Mouse (Mus musculus) myocyte (in vitro differentiated cells): Measurements from ENCODE around the gene Ufd1. TPM values are rescaled to one million over a fixed set of nuclear protein-coding genes. Genes with fewer than 3 reads are reported as not detected.
A peak's percentile ranks its signal among the peaks of the same experiment; 100 is the strongest.
"Not testable (repeated sequence)": the region's sequence is repeated elsewhere in the genome, so short reads cannot be mapped to it uniquely, and the experiment has no call there.

Source experiments
- H3K27me3 ChIP-seq: one replicate; pipeline ENCODE4 v1.6.1; 2011; ENCODE audit not compliant: control insufficient read depth, insufficient read depth, insufficient read length
- H3K36me3 ChIP-seq: one replicate; pipeline ENCODE4 v1.6.1; 2011; ENCODE audit not compliant: control insufficient read depth, insufficient read depth
- H3K4me2 ChIP-seq: one replicate; pipeline ENCODE4 v1.6.1; 2011; ENCODE audit warnings: low read depth, control low read depth
- H3K4me3 ChIP-seq: one replicate; pipeline ENCODE4 v1.5.1; 2011; ENCODE audit warnings: mild to moderate bottlenecking, control low read depth, moderate library complexity
- H3K79me2 ChIP-seq: one replicate; pipeline ENCODE4 v1.6.1; 2011; ENCODE audit not compliant: control insufficient read depth, insufficient read depth
- H3ac ChIP-seq: one replicate; pipeline ENCODE4 v1.6.1; 2011; ENCODE audit not compliant: control insufficient read depth, insufficient read length
- CEBPB ChIP-seq: IDR thresholded peaks from 2 replicates; pipeline ENCODE4 v1.6.1; 2011; ENCODE audit warnings: mild to moderate bottlenecking, moderate library complexity; ENCODE audit not compliant: poor library complexity, insufficient read depth, severe bottlenecking
- E2F4 ChIP-seq: IDR thresholded peaks from one replicate; pipeline ENCODE4 v1.6.1; 2011; ENCODE audit warnings: mild to moderate bottlenecking, control low read depth, moderate library complexity; ENCODE audit not compliant: insufficient read depth
- MAX ChIP-seq: IDR thresholded peaks from one replicate; pipeline ENCODE4 v1.6.1; 2011; ENCODE audit warnings: low read depth, mild to moderate bottlenecking, control low read depth
- MYOD1 ChIP-seq, 3 experiments: IDR thresholded peaks; one replicate each; pipeline ENCODE4 v1.6.1; 2011; ENCODE audit warnings: control low read depth in 2 of 3, low read depth in 2 of 3, mild to moderate bottlenecking in 2 of 3, moderate library complexity in 1 of 3; ENCODE audit not compliant: insufficient read length in 2 of 3, control insufficient read depth in 1 of 3
- MYOG ChIP-seq, 3 experiments: IDR thresholded peaks; one replicate each; pipeline ENCODE4 v1.6.1; 2011; ENCODE audit warnings: control low read depth in 2 of 3, low read depth in 2 of 3, mild to moderate bottlenecking in 2 of 3; ENCODE audit not compliant: insufficient read length in 2 of 3, control insufficient read depth in 1 of 3, insufficient read depth in 1 of 3
- POLR2A ChIP-seq: IDR thresholded peaks from one replicate; pipeline ENCODE4 v1.6.1; 2011; ENCODE audit warnings: low read depth, mild to moderate bottlenecking, control low read depth, moderate library complexity; ENCODE audit not compliant: insufficient read length
- POLR2AphosphoS2 ChIP-seq: IDR thresholded peaks from one replicate; pipeline ENCODE4 v1.6.1; 2011; ENCODE audit warnings: low read depth, control low read depth; ENCODE audit not compliant: insufficient read length
- REST ChIP-seq: IDR thresholded peaks from one replicate; pipeline ENCODE4 v1.6.1; 2011; ENCODE audit warnings: mild to moderate bottlenecking, control low read depth, moderate library complexity; ENCODE audit not compliant: insufficient read depth, insufficient read length
- SRF ChIP-seq: IDR thresholded peaks from one replicate; pipeline ENCODE4 v1.6.1; 2011; ENCODE audit warnings: low read depth; ENCODE audit not compliant: control insufficient read depth, insufficient read length
- TCF12 ChIP-seq: IDR thresholded peaks from one replicate; pipeline ENCODE4 v1.6.1; 2011; ENCODE audit warnings: mild to moderate bottlenecking, control low read depth; ENCODE audit not compliant: poor library complexity, insufficient read depth, severe bottlenecking
- TCF3 ChIP-seq: IDR thresholded peaks from one replicate; pipeline ENCODE4 v1.6.1; 2011; ENCODE audit warnings: low read depth, control low read depth; ENCODE audit not compliant: insufficient read length
- USF1 ChIP-seq: IDR thresholded peaks from one replicate; pipeline ENCODE4 v1.6.1; 2011; ENCODE audit warnings: low read depth, mild to moderate bottlenecking, control low read depth, moderate library complexity
- polyA plus RNA-seq: library from polyadenylated mRNA; unstranded; fragments of >200 nt; fragmentation: generic; extraction: Trizol; gene quantifications from one replicate; pipeline ENCODE4 v1.2.1, GENCODE M21; 2012; ENCODE audit warnings: missing spikeins

Ufd1 gene
- polyA plus RNA-seq, 1 experiment, result 32.0 TPM

DNA sequence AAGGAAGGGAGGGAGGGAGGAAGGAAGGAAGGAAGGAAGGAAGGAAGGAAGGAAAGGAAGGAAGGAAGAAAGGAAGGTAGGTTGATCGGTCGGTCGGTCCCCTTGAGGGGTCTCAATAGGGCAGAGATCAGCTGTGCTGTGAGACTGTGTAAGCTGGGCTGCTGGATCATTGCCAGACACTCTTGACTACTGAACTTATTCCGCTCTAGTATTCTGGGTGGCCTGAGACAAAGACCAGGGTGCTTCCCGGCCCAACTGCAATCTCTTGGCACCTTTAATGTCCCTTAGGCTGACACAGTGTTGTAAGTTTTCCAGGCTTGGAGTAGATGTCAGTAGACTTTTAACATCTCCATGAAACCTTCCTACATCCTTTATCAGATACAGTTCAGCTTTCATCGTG is 17.5 kb downstream of the Ufd1 start:
- Histone ChIP-seq H3K36me3 (peaks cover 83% of the 10 kb centered on the region), H3K79me2 (no peaks in the 10 kb centered on the region), H3ac (no peak overlapping the region), H3K4me2 (no peak overlapping the region), H3K4me3 (no peak overlapping the region), H3K27me3 (no peaks in the 10 kb centered on the region)
- TF ChIP-seq POLR2AphosphoS2, result no peak
- no peak for TF ChIP-seq TCF12
- no peak for TF ChIP-seq MAX
- TF ChIP-seq REST, result no peak
- no peak for TF ChIP-seq TCF3
- no peak for TF ChIP-seq MYOD1 (IDR thresholded peaks at IDR 0.05; ENCODE audit: control insufficient read depth in 1 of 3, insufficient read length in 2 of 3, low read depth in 2 of 3)
- no peak for TF ChIP-seq SRF
- no peak for TF ChIP-seq E2F4
- no peak for TF ChIP-seq MYOG (IDR thresholded peaks at IDR 0.05; ENCODE audit: control insufficient read depth in 1 of 3, insufficient read depth in 1 of 3, insufficient read length in 2 of 3, low read depth in 2 of 3)

DNA sequence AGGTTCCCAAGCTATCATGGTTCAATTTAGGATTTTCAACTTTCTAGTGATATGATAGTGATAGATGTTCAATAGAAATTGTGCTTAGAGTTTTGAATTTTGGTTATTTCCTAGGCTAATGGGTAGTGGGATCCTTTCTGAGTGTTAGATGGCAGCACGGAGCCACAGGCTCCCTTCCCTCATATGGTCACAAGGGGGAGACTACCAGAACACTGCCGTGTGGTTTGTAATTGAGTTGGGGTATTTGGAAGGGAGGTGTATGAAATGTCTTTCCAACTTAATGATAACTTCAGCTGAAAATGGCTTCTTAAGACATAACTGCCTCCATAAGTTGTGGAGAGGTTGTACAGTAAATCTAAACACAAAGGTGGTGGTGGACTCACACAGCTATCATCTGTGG is 21.9 kb downstream of the Ufd1 start:
- no peak for TF ChIP-seq MYOG (IDR thresholded peaks at IDR 0.05; ENCODE audit: control insufficient read depth in 1 of 3, insufficient read depth in 1 of 3, insufficient read length in 2 of 3, low read depth in 2 of 3)
- TF ChIP-seq MYOD1 (IDR thresholded peaks at IDR 0.05; ENCODE audit: control insufficient read depth in 1 of 3, insufficient read length in 2 of 3, low read depth in 2 of 3), result no peak
- Histone ChIP-seq H3K4me3 (no peak overlapping the region), H3K79me2 (no peaks in the 10 kb centered on the region), H3K27me3 (no peaks in the 10 kb centered on the region), H3K4me2 (no peak overlapping the region), H3ac (no peak overlapping the region), H3K36me3 (peaks cover 57% of the 10 kb centered on the region)

DNA sequence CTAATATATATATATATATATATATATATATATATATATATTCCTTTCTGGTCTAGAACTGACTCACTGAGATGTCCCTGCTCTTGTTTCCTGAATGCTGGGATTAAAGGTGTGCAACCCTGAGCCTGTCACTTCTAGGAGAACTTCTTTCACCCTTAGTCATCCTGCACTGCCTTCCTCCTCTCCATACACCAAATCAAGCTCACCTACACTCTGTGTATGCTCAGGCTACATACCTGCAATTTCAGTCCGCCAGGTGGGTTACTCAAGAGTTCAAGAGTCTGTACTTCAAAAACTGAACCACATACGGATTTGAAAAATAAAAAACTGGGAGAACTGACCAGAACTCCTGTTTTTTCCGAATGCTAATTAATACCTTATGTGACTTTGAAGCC is 24.5 kb downstream of the Ufd1 start:
- TF ChIP-seq SRF, result no peak
- TF ChIP-seq MYOG (IDR thresholded peaks at IDR 0.05; ENCODE audit: control insufficient read depth in 1 of 3, insufficient read depth in 1 of 3, insufficient read length in 2 of 3, low read depth in 2 of 3), result no peak
- no peak for TF ChIP-seq USF1
- TF ChIP-seq POLR2AphosphoS2, result no peak
- TF ChIP-seq MYOD1 (IDR thresholded peaks at IDR 0.05; ENCODE audit: control insufficient read depth in 1 of 3, insufficient read length in 2 of 3, low read depth in 2 of 3), result no peak
- TF ChIP-seq CEBPB, result no peak
- TF ChIP-seq REST, result no peak
- TF ChIP-seq MAX, result no peak
- TF ChIP-seq TCF3, result no peak
- no peak for TF ChIP-seq TCF12
- no peak for TF ChIP-seq E2F4
- no peak for TF ChIP-seq POLR2A
- Histone ChIP-seq H3K27me3 (no peaks in the 10 kb centered on the region), H3K36me3 (peaks cover 33% of the 10 kb centered on the region), H3K79me2 (no peaks in the 10 kb centered on the region), H3K4me3 (no peak overlapping the region), H3ac (peak overlapping the region; percentile 34), H3K4me2 (no peak overlapping the region)

DNA sequence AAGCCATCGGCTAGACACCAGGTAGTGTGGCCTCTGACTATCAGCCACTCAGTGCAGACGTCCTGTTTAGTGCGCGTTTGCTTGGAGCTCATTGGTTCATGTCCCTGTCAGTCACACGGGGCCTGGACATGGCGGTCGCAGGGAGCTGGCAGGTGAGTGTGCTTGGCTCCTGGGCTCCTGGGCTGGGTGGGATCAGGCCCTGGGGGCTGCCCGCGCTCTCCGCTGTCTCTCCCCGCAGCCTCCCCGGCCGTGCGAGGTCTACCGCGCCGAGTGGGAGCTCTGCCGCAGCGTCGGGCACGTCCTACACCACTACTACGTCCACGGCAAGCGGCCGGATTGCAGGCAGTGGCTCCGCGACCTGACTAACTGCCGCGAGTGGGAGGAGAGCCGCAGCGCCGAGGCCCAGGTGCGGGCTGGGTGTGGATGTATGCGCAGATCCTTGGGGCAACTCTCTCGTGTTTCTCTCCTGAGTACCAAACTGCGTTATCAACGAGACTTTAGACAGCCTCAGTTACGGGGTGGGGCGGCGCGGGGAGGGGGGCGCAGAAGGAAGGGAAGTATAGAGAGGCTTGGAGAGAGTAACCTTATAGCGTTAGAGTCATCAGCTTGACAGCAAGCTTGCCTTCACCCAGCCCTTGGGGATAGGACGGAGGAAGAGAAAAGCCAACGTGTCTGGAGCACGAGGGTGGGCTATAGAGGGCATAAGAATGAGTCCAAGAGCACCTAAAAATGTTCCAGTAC is 25.1 kb downstream of the Ufd1 start, which contains the start of the genes 2510002D24Rik and Gm28539:
2510002D24Rik (plus strand) TSS at position 111 of the 741 bp plus-strand sequence.
Gm28539 (plus strand) TSS at position 117 of the 741 bp plus-strand sequence.
- H3K4me3 ChIP-seq, result no peak within 1 kb of the TSS
- no peaks in the 10 kb centered on the region for H3K27me3 ChIP-seq
- no peaks in the 10 kb centered on the region for H3K79me2 ChIP-seq
- H3K36me3 ChIP-seq, result peaks cover 27% of the 10 kb centered on the region
- peak within 1 kb of the TSS; percentile 12 for H3K4me2 ChIP-seq
- H3ac ChIP-seq, result peak within 1 kb of the TSS; percentile 34
- TF ChIP-seq MYOD1 (IDR thresholded peaks at IDR 0.05; ENCODE audit: control insufficient read depth in 1 of 3, insufficient read length in 2 of 3, low read depth in 2 of 3), result no peak
- TF ChIP-seq POLR2AphosphoS2, result peak; percentile 61
- TF ChIP-seq TCF3, result no peak

DNA sequence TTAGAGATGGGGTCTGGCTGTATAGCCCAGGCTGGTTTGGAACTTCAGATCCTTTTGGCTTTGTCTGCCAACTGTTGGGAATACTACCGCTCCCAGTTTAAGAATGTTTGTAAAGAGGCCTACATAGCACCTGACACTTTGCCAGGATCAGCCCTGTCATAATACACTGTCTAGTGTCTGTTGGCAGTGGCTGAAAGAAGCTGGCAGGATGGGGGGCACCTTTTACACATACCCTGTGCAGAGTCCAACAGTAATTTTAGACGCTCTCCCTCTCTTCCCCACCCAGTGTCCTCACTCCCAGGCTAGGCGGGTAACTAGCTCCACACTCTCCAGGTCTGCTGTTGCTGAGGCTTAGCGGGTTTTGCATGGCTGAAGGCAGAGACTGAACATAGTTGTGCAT is 26.8 kb downstream of the Ufd1 start:
- no peak overlapping the region for H3ac ChIP-seq
- TF ChIP-seq MAX (no peak), SRF (no peak)

DNA sequence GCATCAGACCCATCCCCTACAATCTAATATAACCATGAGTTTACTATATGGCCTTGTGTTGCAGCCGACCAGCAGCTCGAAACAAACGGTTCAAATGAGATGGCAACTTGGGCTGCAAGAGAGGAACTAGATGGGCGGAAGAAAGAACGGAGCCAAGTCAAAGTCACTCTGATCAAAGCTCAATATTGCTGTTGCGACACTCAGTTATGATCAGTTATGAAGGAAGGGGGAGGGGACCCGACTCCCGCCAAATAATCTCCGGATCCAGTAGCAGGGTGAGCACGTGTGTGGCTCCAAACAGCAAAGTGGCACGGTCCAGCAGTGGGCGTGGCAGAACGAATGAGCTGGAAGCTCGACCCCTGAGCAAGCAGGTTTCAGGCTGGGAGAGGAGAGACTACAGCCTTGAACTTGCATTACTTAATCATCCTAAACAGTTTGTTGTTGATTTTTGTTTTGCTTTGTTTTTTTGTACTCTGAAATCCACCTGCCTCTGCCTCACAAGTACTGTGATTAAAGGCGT is 34.8 kb downstream of the Ufd1 start:
- Histone ChIP-seq H3K4me2 (no peak overlapping the region), H3K79me2 (no peaks in the 10 kb centered on the region)

More for the DNA sequence above, 26.8 kb downstream of the Ufd1 start:
- H3K4me3 ChIP-seq, result no peak overlapping the region
- no peaks in the 10 kb centered on the region for H3K27me3 ChIP-seq
- H3K79me2 ChIP-seq, result no peaks in the 10 kb centered on the region
- H3K4me2 ChIP-seq, result no peak overlapping the region
- peaks cover 14% of the 10 kb centered on the region for H3K36me3 ChIP-seq

DNA sequence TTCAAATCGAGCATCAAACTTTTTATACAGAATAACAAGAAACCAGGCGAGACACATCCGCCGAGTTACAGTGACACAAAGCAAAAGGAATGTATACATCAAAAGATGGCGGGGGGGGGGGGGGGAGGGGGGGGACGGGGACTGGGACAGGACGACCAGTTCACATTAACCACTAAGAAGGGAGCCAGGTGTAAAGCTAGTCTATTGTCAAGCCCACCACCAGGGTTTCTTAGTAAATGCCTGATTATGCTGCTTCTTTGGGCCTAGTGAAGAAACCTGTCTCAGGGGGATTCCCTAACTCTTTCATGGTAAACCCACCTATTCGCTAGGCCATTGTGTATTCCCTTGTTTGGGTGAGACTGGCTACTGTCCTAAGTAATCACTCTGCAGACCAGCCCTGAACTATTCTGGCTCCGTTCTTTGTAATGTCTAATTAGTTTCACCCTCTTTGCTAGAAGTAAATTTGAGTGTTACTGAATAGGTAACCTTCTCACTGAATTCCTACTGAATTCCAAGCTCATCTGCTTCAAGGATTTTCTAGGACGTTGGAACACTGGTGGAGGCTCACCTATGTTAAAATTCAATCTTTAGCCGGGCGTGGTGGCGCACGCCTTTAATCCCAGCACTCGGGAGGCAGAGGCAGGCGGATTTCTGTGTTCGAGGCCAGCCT is 38.1 kb downstream of the Ufd1 start:
- not testable (repeated sequence) for H3K4me3 ChIP-seq, H3K27me3 ChIP-seq, H3ac ChIP-seq, H3K4me2 ChIP-seq, H3K36me3 ChIP-seq, H3K79me2 ChIP-seq

More for the DNA sequence above, 34.8 kb downstream of the Ufd1 start:
- Histone ChIP-seq H3K36me3 (no peaks in the 10 kb centered on the region), H3K4me3 (no peak overlapping the region), H3ac (no peak overlapping the region), H3K27me3 (no peaks in the 10 kb centered on the region)
- TF ChIP-seq E2F4 (no peak), USF1 (no peak), TCF3 (no peak), CEBPB (no peak), POLR2AphosphoS2 (no peak), REST (no peak), MAX (no peak), SRF (no peak), TCF12 (no peak), MYOD1 (IDR thresholded peaks at IDR 0.05; ENCODE audit: control insufficient read depth in 1 of 3, insufficient read length in 2 of 3, low read depth in 2 of 3) (no peak), POLR2A (no peak), MYOG (IDR thresholded peaks at IDR 0.05; ENCODE audit: control insufficient read depth in 1 of 3, insufficient read depth in 1 of 3, insufficient read length in 2 of 3, low read depth in 2 of 3) (no peak)
